ENCODE assay signal across 8 mouse cellular contexts in genomic region chr5:73777282-73777921, GRCm38 (mm10).
A peak's percentile ranks its signal among the peaks of the same experiment; 100 is the strongest.
DNase-seq lines count a peak whose midpoint lies in the region; ATAC-seq and TF ChIP-seq lines count a peak whose summit lies in the region.

No protein-coding gene starts in this region.

- no peak for TF ChIP-seq POLR2A in kidney, adult 2 months (IDR thresholded peaks at IDR 0.05; ENCODE audit: low read depth, low read length)

- no peaks in the 10 kb centered on the region for H3K36me3 ChIP-seq in kidney, adult 2 months (ENCODE audit: control insufficient read depth, insufficient read depth, low read length)

- WGBS in kidney, adult 2 months: 63% methylated on average over 9 of the region's 9 CpGs

- H3K4me1 ChIP-seq in kidney, adult 2 months (ENCODE audit: control insufficient read depth, insufficient read depth, low read length): no peaks in the 10 kb centered on the region

- ATAC-seq in inflammation-experienced regulatory T-cells, adult 6 months: no peak

- H3K27ac ChIP-seq in kidney, adult 2 months (ENCODE audit: insufficient read depth, low read depth, low read length): no peak overlapping the region

- TF ChIP-seq CTCF in kidney, adult 2 months (conservative IDR thresholded peaks at IDR 0.05; ENCODE audit: insufficient read depth, insufficient read length, low read depth, low read length): no peak

- intact Hi-C loops in left cerebral cortex, postnatal 36 days (cut with DNase I): no loop called here

- DNase-seq in adrenal gland, adult (ENCODE audit: inconsistent age in 2 of 2, low spot score in 1 of 2): peak; percentile 19 to 49
- no peak for DNase-seq in adrenal gland, postnatal 25 days
- DNase-seq in gastrocnemius, adult 8-10 months (ENCODE audit: low spot score in 2 of 2): peak; percentile 57 to 58
- peak; percentile 53 for DNase-seq in kidney, adult 2 months
- peak; percentile 80 for DNase-seq in lung, postnatal 36 days
- no peak for DNase-seq in cerebellum, adult 9-10 months
- DNase-seq in left cerebral cortex, postnatal 36 days (ENCODE audit: low spot score in 2 of 2): no peak

- H3K4me3 ChIP-seq in kidney, adult 2 months (ENCODE audit: insufficient read depth, low read depth, low read length): no peak overlapping the region

- H3K27me3 ChIP-seq in kidney, adult 2 months (replicated peaks; ENCODE audit: control insufficient read depth, insufficient read depth, low read length): no peaks in the 10 kb centered on the region

Comparison
In these comparisons a context has a peak if more than half of its experiments do, and no peak if none do; other contexts are left out.
1. DNase-seq: peak in adrenal gland, adult (2 of 2), gastrocnemius, adult 8-10 months (2 of 2), kidney, adult 2 months (single experiment) and lung, postnatal 36 days (single experiment); none in adrenal gland, postnatal 25 days (single experiment), cerebellum, adult 9-10 months (single experiment) and left cerebral cortex, postnatal 36 days (0 of 2).